Mouse (Mus musculus): ENCODE results near the gene Thsd4. TPM values are rescaled to one million over a fixed set of nuclear protein-coding genes. Genes with fewer than 3 reads are reported as not detected.

Thsd4 gene
- total RNA-seq, 4 experiments from 2014 or later: 0.46 to 0.79 (median 0.50) TPM

GRCm38 (mm10) chr9:60518216-60518615 lies 3.6 kb downstream of the Thsd4 start:
- DNase-seq (ENCODE audit: low spot score in 2 of 2): no peak

GRCm38 (mm10) chr9:60517148-60517547 lies 4.7 kb downstream of the Thsd4 start:
- no peak for DNase-seq (ENCODE audit: low spot score in 2 of 2)

DNA sequence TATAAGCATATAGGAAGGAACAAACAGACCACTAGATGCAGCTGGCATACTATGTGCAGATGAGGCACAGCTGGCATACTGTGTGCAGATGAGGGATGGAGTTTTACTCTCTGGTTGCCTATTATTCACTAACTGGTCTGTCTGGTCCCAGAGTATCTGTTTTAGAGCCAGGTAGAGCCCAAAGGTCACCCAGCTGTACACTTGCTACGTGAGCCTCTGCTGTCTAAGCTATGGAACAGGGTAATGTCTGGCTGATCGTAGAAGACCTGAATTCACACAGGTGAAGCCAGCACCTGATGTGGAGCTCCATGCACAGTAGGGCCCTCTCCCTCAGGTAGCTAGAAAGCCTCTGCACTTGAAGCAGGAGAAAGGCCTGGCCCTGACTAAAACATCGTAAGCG lies 5.5 kb downstream of the Thsd4 start:
- DNase-seq (ENCODE audit: low spot score in 2 of 2): no peak

DNA sequence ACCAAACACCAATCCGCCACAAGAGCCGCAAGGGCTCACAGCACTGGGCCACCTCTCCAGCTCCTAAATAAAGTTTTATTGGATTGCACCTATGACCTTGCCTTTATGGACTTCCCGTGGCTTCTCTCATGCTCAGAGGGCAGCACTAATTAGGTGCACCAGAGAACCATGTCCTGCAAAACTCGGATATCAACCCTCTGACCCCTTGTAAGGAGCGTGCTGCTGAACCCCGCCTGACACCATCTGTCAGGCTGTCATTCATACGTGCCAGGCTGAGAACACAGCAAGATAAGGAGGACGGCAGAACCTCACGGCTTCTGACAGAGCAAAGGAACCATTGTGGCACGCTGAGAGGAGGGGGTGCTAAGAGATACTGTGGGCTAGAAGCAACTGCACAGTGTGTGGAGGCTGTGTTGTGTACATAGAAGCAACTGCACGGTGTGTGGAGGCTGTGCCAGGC lies 8.5 kb downstream of the Thsd4 start:
- no peak for DNase-seq (ENCODE audit: low spot score in 2 of 2)

GRCm38 (mm10) chr9:60510876-60511275 lies 11.0 kb downstream of the Thsd4 start:
- no peak for DNase-seq (ENCODE audit: low spot score in 2 of 2)

- DNase-seq (ENCODE audit: low spot score in 2 of 2): no peak
These were observed 15.7 kb downstream of the Thsd4 start for GRCm38 (mm10) chr9:60506136-60506535.

DNA sequence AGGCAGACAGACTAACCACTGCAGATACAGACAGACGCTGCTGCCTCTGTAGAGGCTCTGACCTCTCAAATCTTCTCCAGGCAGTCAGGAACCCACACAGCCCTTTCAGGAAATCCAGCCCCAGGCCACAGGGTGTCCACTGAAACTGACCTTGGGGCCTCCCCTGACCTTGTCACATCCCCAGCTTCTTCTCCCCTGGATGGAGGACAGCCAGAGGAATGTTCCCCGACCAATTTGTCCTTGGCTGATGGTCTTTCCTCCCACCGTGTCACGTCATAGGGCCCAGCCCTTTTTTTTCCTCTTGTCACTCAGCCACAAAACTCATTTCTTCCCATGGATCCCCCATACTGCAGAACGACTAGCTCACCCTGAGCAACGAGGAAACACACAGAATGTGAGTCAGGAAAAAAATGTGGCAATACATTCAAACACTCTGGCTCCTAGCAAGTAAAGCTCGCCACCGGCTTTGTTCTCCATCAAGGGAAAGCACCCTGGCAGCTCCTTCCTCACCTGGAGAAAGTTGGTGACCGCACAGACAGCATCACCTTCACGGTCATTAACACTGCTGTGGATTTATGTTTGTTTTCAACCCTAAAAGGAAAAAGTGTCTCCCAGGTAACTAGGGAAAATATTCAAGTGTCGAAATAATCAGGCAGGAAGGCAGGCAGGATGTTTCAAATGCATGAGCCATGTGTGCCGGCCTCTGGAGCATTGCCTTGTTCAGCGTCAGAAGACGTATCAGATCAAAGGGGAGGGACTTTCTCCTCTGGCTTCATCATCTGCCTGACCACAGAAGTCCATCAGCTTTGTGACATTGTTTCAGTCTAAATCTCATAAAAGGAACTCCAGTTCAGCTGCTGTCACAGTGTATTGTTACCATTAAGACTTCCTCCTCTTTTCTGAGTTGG lies 17.2 kb downstream of the Thsd4 start:
- DNase-seq (ENCODE audit: low spot score in 2 of 2): no peak

DNA sequence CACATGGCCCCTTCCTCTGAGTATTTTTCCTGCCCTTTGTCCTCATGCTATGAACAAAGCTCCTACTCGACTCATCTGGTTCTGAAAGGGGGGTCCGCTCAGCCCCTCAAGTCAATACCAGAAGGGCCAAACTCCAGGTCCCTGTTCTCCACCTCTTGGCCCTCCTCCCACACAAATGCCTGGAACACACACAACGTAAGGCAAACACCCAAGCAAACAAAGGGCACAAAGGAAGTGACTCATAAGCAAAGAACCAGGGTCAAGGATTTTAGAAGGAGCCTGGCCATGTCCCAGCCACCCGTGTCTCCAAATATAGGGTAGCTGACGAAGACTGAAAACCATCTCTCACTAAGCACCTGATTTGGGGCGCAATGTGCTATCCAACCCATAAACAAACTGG lies 19.6 kb downstream of the Thsd4 start:
- DNase-seq (ENCODE audit: low spot score in 2 of 2): no peak

DNA sequence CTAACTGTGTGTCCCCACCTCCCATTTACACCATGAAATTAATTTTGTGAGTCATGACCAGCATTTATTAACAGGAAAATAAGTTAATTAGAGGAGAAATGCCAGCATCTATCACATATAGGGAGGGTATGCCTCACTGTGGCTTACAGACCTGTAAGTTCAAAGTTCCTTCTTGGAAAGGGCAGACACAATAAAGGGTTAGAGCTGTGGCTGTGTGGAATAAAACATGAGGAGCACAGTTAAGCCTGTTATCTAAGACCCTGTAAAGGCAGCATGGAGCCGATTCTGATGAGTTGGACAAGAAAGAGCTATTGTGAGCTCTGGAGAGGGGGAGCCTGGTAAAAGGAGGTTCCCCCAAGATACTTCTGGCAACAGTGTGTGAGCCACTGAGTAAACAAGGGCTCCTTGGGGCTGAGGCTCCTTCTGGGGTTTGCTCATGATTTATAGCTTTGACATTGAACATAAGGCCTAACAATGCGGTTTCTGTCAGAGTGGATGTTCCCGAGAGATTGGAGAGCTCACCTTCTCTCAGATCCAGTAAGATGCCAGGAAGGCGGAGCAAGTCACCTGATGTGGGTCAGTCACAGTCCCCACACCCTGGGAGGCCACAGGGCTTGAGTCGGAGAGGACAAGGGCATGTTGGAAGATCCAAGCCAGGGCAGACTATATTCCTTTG lies 20.2 kb downstream of the Thsd4 start:
- no peak for DNase-seq (ENCODE audit: low spot score in 2 of 2)

DNA sequence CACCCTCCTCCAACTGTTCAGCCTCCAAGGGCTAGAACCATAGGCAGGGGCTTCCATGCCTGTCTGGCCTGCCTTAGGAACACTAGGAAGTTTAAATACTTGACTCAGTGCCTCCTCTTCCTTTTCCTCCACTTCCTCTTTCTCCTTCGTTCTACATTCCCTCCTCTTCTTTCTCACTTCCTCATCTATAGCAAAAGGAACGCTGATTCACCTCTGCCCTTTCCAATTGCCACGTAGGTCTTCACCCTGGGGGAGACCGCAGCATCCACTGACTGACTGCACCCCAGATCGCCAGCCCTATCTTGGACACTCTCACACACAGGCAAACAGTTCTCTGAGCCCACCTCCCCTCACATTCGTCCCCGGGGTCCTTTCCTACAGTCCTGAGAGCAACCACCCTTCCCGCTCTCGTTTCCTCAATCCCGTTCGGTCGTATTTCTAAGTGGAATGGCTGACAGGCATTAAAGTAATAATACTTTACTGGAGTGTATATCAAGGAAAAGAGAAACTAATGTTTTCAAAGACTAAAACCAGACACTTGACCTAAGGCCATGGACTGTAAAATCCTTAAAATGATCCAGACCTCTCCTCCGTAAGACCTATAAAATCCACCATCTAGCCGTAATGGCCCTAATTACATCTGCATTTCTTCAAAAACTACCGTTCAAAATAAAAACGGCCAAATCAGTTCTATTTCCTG lies 29.4 kb downstream of the Thsd4 start:
- DNase-seq (ENCODE audit: low spot score in 2 of 2): no peak

DNA sequence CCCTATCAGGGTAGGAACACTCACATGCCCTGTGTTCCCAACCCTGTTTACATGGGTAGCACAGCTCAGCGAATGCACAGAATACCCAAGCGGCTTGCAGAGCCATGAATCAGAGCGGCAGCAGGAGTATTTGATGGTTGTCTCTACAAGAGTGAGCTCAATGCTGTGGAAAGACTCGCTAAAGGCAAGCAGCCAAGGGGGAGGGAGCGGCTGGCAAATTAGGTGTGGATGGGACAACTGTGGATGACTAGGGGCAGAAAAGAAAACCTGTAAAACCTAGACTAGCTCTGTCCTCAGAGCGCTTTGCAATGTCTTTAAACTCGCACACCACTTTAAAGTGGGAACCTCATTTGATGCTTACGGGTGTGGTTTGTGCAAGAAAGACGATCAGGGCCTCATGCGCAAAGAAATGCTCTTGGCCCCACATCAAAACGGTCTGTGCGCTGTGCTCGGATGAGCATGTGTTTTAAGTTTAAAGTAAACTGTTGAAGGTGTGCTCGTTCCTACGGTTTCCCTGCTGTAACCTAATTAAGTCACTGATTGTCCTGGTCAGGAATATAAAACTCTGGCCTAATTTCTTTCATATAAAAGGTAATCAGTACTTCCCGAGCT lies 30.3 kb downstream of the Thsd4 start:
- no peak for DNase-seq (ENCODE audit: low spot score in 2 of 2)

GRCm38 (mm10) chr9:60491079-60491478 lies 30.8 kb downstream of the Thsd4 start:
- no peak for DNase-seq (ENCODE audit: low spot score in 2 of 2)

- DNase-seq (ENCODE audit: low spot score in 2 of 2): no peak
These were observed 33.0 kb downstream of the Thsd4 start for GRCm38 (mm10) chr9:60488816-60489215.

DNA sequence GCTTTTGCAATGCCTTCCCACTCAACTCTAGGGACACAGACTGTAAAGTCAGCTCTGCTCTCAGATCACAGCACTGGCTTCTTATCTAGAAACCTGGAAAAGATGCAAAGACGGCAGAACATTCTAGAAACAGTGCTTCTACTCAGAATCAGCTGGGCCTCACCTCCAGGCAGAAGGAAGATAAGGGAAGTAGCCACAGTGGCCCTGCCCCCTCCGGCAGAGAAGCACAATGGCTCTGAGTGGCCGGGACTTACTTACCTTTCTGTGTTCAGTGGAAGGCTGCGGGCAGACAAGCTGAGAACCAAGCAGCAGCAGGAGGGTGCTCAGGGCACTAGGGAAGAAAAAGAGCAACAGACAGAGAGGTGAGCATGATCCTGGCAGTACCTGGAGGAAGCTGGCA lies 39.7 kb downstream of the Thsd4 start:
- DNase-seq (ENCODE audit: low spot score in 2 of 2): no peak

- DNase-seq (ENCODE audit: low spot score in 2 of 2): no peak
These were observed 41.8 kb downstream of the Thsd4 start for GRCm38 (mm10) chr9:60480052-60480451.

DNA sequence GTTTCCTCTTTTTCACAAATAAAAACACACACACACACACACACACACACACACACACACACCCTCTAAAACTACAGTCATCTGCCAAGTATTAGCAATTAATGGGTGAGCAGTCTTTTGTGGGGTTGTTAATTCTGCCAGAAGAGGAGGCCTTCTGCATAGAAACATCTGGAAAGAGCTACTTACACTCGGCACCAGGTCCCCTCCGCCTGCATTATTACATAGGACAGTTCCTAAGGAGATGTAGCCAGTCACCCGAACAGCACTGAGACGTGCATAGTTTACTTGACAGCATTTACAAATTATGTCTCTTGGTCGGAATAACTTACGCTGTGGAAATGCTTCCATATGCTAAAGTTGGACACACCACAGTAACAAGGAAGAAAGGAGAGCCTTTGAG lies 43.0 kb downstream of the Thsd4 start:
- DNase-seq (ENCODE audit: low spot score in 2 of 2): no peak

- no peak for DNase-seq (ENCODE audit: low spot score in 2 of 2)
These were observed 43.7 kb downstream of the Thsd4 start for GRCm38 (mm10) chr9:60477991-60478750.

GRCm38 (mm10) chr9:60460010-60460982 lies 61.5 kb downstream of the Thsd4 start:
- DNase-seq (ENCODE audit: low spot score in 2 of 2): no peak

DNA sequence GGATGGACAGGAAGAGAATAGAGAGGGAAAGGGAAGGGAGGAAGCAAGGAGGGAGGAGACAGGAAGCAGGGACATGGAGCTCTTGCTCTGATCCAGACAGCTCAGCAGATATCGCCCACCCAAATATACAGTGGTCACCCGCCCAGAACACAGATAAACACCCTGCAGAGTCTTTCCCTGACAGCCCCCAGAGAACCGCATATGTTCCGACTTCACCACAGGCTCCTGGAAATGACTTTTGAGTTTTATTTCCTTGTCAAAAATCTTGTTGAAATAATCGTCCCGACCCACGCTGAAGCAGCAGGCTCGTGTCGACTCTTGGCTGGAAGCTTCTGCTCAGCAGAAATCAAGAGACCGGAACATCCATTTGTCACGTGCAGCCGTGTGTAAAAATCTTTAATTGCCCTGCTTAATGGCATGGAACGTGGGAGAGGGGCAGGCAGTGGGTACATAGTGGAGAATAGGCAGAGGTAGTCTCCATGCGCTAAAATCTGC lies 63.3 kb downstream of the Thsd4 start:
- no peak for DNase-seq (ENCODE audit: low spot score in 2 of 2)
